Mouse (Mus musculus): ENCODE measurements at regions not wholly inside any gene's neighbourhood (a gene's known extent, or its start where the extent isn't known, plus 50 kb on each side); places are given as distances from the start of the nearest gene placed in this dataset.

- TF ChIP-seq POLR2A (IDR thresholded peaks at IDR 0.05; ENCODE audit: borderline replicate concordance, extremely low read depth, insufficient read depth, insufficient read length, poor library complexity, severe bottlenecking) = no peak
- TF ChIP-seq CTCF (IDR thresholded peaks at IDR 0.05; ENCODE audit: borderline replicate concordance, extremely low read depth, insufficient read depth, insufficient read length) = no peak
- no peak for DNase-seq (ENCODE audit: low read depth)
Observed at GRCm38 (mm10) chr6:81651856-81652255, 271.6 kb upstream of the Gcfc2 start.

GRCm38 (mm10) chr6:81655205-81655604 lies 268.3 kb upstream of the Gcfc2 start:
- no peak for DNase-seq (ENCODE audit: low read depth)
- no peak for TF ChIP-seq POLR2A (IDR thresholded peaks at IDR 0.05; ENCODE audit: borderline replicate concordance, extremely low read depth, insufficient read depth, insufficient read length, poor library complexity, severe bottlenecking)
- TF ChIP-seq CTCF (IDR thresholded peaks at IDR 0.05; ENCODE audit: borderline replicate concordance, extremely low read depth, insufficient read depth, insufficient read length) = no peak

- TF ChIP-seq POLR2A (IDR thresholded peaks at IDR 0.05; ENCODE audit: borderline replicate concordance, extremely low read depth, insufficient read depth, insufficient read length, poor library complexity, severe bottlenecking) (no peak), CTCF (IDR thresholded peaks at IDR 0.05; ENCODE audit: borderline replicate concordance, extremely low read depth, insufficient read depth, insufficient read length) (no peak)
Observed at GRCm38 (mm10) chr6:81660478-81661395, 262.7 kb upstream of the Gcfc2 start.

GRCm38 (mm10) chr6:81668944-81669343 lies 254.5 kb upstream of the Gcfc2 start:
- no peak for TF ChIP-seq POLR2A (IDR thresholded peaks at IDR 0.05; ENCODE audit: borderline replicate concordance, extremely low read depth, insufficient read depth, insufficient read length, poor library complexity, severe bottlenecking)

More at GRCm38 (mm10) chr6:81660478-81661395, 262.7 kb upstream of the Gcfc2 start:
- DNase-seq (ENCODE audit: low read depth) = peak; percentile 90

GRCm38 (mm10) chr6:81673316-81673715 lies 250.2 kb upstream of the Gcfc2 start:
- TF ChIP-seq POLR2A (IDR thresholded peaks at IDR 0.05; ENCODE audit: borderline replicate concordance, extremely low read depth, insufficient read depth, insufficient read length, poor library complexity, severe bottlenecking) (no peak), CTCF (IDR thresholded peaks at IDR 0.05; ENCODE audit: borderline replicate concordance, extremely low read depth, insufficient read depth, insufficient read length) (no peak)
- DNase-seq (ENCODE audit: low read depth) = peak; percentile 54

More at GRCm38 (mm10) chr6:81668944-81669343, 254.5 kb upstream of the Gcfc2 start:
- DNase-seq (ENCODE audit: low read depth) = no peak

DNA sequence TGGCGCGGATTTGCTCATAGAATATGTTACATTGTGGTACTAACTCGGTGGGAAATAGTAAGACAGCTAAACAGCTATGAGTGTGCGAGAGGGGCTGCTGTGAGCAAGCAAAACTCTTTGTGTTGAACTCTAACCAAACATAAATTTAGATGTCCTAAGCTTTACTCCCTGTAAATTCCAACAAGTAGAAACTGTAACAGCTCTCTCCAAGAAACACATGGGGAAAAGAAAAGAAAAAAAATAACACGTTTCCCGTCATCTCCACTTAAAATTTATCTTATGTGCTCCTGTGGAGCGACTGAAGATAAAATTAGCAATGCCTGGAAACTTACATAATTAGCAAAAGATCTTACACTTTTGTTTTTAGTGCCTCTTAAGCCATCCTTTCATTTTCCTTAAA lies 226.2 kb upstream of the Gcfc2 start:
- no peak for TF ChIP-seq CTCF (IDR thresholded peaks at IDR 0.05; ENCODE audit: borderline replicate concordance, extremely low read depth, insufficient read depth, insufficient read length)
- TF ChIP-seq POLR2A (IDR thresholded peaks at IDR 0.05; ENCODE audit: borderline replicate concordance, extremely low read depth, insufficient read depth, insufficient read length, poor library complexity, severe bottlenecking) = no peak

GRCm38 (mm10) chr6:81698173-81698572 lies 225.3 kb upstream of the Gcfc2 start:
- DNase-seq (ENCODE audit: low read depth) = no peak
- TF ChIP-seq POLR2A (IDR thresholded peaks at IDR 0.05; ENCODE audit: borderline replicate concordance, extremely low read depth, insufficient read depth, insufficient read length, poor library complexity, severe bottlenecking) (no peak), CTCF (IDR thresholded peaks at IDR 0.05; ENCODE audit: borderline replicate concordance, extremely low read depth, insufficient read depth, insufficient read length) (no peak)

More for the DNA sequence above, 226.2 kb upstream of the Gcfc2 start:
- no peak for DNase-seq (ENCODE audit: low read depth)

DNA sequence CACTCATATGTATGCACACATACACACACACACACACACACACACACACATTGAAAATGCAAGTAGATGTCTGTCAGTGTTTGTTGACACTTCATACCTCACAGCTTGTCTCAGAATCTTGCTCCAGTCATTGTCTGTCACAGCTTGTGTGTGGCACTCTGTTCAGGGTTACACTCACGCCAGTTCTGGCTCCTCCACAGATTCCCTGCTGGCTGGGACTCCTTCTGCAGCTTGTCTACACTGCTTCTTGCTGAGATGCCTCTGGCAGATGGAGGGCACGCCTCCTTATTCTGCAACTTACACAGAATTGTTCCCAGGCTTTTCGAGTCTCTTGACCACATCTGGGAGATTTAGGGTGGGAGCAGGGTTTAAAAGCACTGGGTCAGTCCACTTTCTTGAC lies 208.6 kb upstream of the Gcfc2 start:
- peak; percentile 45 for DNase-seq (ENCODE audit: low read depth)
- no peak for TF ChIP-seq POLR2A (IDR thresholded peaks at IDR 0.05; ENCODE audit: borderline replicate concordance, extremely low read depth, insufficient read depth, insufficient read length, poor library complexity, severe bottlenecking)
- TF ChIP-seq CTCF (IDR thresholded peaks at IDR 0.05; ENCODE audit: borderline replicate concordance, extremely low read depth, insufficient read depth, insufficient read length) = no peak

- DNase-seq (ENCODE audit: low read depth) = peak; percentile 6
- no peak for TF ChIP-seq POLR2A (IDR thresholded peaks at IDR 0.05; ENCODE audit: borderline replicate concordance, extremely low read depth, insufficient read depth, insufficient read length, poor library complexity, severe bottlenecking)
- no peak for TF ChIP-seq CTCF (IDR thresholded peaks at IDR 0.05; ENCODE audit: borderline replicate concordance, extremely low read depth, insufficient read depth, insufficient read length)
Observed at GRCm38 (mm10) chr6:81716371-81716770, 207.1 kb upstream of the Gcfc2 start.

GRCm38 (mm10) chr6:81724601-81725545 lies 198.6 kb upstream of the Gcfc2 start:
- TF ChIP-seq POLR2A (IDR thresholded peaks at IDR 0.05; ENCODE audit: borderline replicate concordance, extremely low read depth, insufficient read depth, insufficient read length, poor library complexity, severe bottlenecking) (no peak), CTCF (IDR thresholded peaks at IDR 0.05; ENCODE audit: borderline replicate concordance, extremely low read depth, insufficient read depth, insufficient read length) (no peak)
- peak; percentile 64 for DNase-seq (ENCODE audit: low read depth)

DNA sequence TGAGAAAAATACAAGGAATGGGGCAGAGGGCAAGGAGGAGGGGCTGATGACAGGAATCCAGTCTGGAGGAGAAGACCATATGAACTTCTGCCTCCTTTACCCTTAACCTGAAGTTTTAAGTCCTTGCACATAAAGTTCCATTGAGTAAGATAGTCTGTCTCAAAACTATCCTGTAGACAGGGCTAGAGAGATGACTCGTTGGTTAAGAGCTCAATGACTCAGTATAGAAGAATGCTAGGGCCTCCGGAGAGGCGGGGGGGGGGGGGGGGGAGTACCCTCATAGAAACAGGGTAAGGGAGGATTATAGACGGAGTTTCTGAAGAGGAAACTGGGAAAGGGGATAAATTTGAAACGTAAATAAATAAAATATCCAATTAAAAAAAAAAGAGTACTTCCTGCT lies 191.8 kb upstream of the Gcfc2 start:
- no peak for TF ChIP-seq POLR2A (IDR thresholded peaks at IDR 0.05; ENCODE audit: borderline replicate concordance, extremely low read depth, insufficient read depth, insufficient read length, poor library complexity, severe bottlenecking)
- no peak for TF ChIP-seq CTCF (IDR thresholded peaks at IDR 0.05; ENCODE audit: borderline replicate concordance, extremely low read depth, insufficient read depth, insufficient read length)
- no peak for DNase-seq (ENCODE audit: low read depth)
